Mouse (Mus musculus) small intestine, adult 2 months (tissue): Measurements from ENCODE around the gene Racgap1.

ENCODE experiments used
- CTCF ChIP-seq: fragments of 200-500 bp; IDR thresholded peaks from 2 replicates; pipeline ENCODE4 v1.5.1; 2012; ENCODE audit warnings: low read depth, mild to moderate bottlenecking, control low read depth, inconsistent platforms, low read length, moderate library complexity, mixed read lengths; ENCODE audit not compliant: insufficient replicate concordance, insufficient read length; ENCODE audit errors: extremely low read depth
- POLR2A ChIP-seq: fragments of 200-500 bp; IDR thresholded peaks from 2 replicates; pipeline ENCODE4 v1.6.1; 2012; ENCODE audit warnings: low read depth, mild to moderate bottlenecking, control low read depth, inconsistent platforms, low read length, moderate library complexity

- TF ChIP-seq CTCF (no peak), POLR2A (no peak)
Measured at GRCm38 (mm10) chr15:99605595-99605994, 45.9 kb downstream of the Racgap1 start.
